Mouse (Mus musculus): Measurements from ENCODE around the gene Tnnt3. TPM values are rescaled to one million over a fixed set of nuclear protein-coding genes. Genes with fewer than 3 reads are reported as not detected.

The Tnnt3 gene
- polyA plus RNA-seq, 1 experiment from 2014 or later = 31.5 TPM

Other genes starting within 250 kb of the Tnnt3 start
- not detected in 2 replicates for gene Gm2431, start 240.5 kb upstream of the Tnnt3 start, polyA plus RNA-seq (2015; fragmentation: Nextera tagmentation; extraction: Ambion mirVana)
- not detected in 2 replicates for gene Gm4559, start 224.5 kb upstream of the Tnnt3 start, polyA plus RNA-seq (2015; fragmentation: Nextera tagmentation; extraction: Ambion mirVana)
- not detected in 2 replicates for gene Krtap5-1, start 201.7 kb upstream of the Tnnt3 start, polyA plus RNA-seq (2015; fragmentation: Nextera tagmentation; extraction: Ambion mirVana)
- gene Krtap5-4, start 195.3 kb upstream of the Tnnt3 start, polyA plus RNA-seq (2015; fragmentation: Nextera tagmentation; extraction: Ambion mirVana) = not detected in 2 replicates
- gene Ifitm10, start 125.1 kb upstream of the Tnnt3 start, polyA plus RNA-seq (2015; fragmentation: Nextera tagmentation; extraction: Ambion mirVana) = 1.6 and 2.0 TPM in 2 replicates
- gene Gm49369, start 116.2 kb upstream of the Tnnt3 start, polyA plus RNA-seq (2015; fragmentation: Nextera tagmentation; extraction: Ambion mirVana) = 1.4 and 1.8 TPM in 2 replicates
- gene Ctsd, start 110.8 kb upstream of the Tnnt3 start, polyA plus RNA-seq (2015; fragmentation: Nextera tagmentation; extraction: Ambion mirVana) = 408 and 415 TPM in 2 replicates
- gene Syt8, start 64.0 kb upstream of the Tnnt3 start, polyA plus RNA-seq (2015; fragmentation: Nextera tagmentation; extraction: Ambion mirVana) = 0.14 TPM in 1 of 2 replicates, not detected in the other
- 17.8 and 41.4 TPM in 2 replicates for gene Tnni2, start 57.0 kb upstream of the Tnnt3 start, polyA plus RNA-seq (2015; fragmentation: Nextera tagmentation; extraction: Ambion mirVana)
- 21.6 and 26.2 TPM in 2 replicates for gene Lsp1, start 38.0 kb upstream of the Tnnt3 start, polyA plus RNA-seq (2015; fragmentation: Nextera tagmentation; extraction: Ambion mirVana)
- 10.9 and 11.4 TPM in 2 replicates for gene Mrpl23, start 33.9 kb downstream of the Tnnt3 start, polyA plus RNA-seq (2015; fragmentation: Nextera tagmentation; extraction: Ambion mirVana)
- gene Igf2, start 168.0 kb downstream of the Tnnt3 start, polyA plus RNA-seq (2015; fragmentation: Nextera tagmentation; extraction: Ambion mirVana) = 602 and 693 TPM in 2 replicates
- gene Gm49394, start 171.1 kb downstream of the Tnnt3 start, polyA plus RNA-seq (2015; fragmentation: Nextera tagmentation; extraction: Ambion mirVana) = not detected in 2 replicates
- 1.0 and 21.6 TPM in 2 replicates for gene Ins2, start 244.5 kb downstream of the Tnnt3 start, polyA plus RNA-seq (2015; fragmentation: Nextera tagmentation; extraction: Ambion mirVana)